Mouse (Mus musculus) midbrain, postnatal 0 days (tissue): ENCODE results near the gene Mgat4a. TPM values are rescaled to one million over a fixed set of nuclear protein-coding genes. Genes with fewer than 3 reads are reported as not detected.

Experiments used
- ATAC-seq: fragments of 200-750 bp; cut with Nextera tagmentation; 2 replicates; pipeline ENCODE4 v1.8.0; 2017; ENCODE audit warnings: moderate number of reproducible peaks, mild to moderate bottlenecking, moderate TSS enrichment, moderate library complexity; ENCODE audit not compliant: low FRiP score
- DNase-seq: peaks from one replicate; pipeline ENCODE4 v3.0.0-alpha.2; 2015; ENCODE audit warnings: low spot score
- H3K27ac ChIP-seq: fragments of 300-500 bp; sonication (generic); 2 replicates; pipeline ENCODE4 v1.5.1; 2014; ENCODE audit warnings: low read depth, mild to moderate bottlenecking, low read length, mixed read lengths
- H3K27me3 ChIP-seq: fragments of 300-500 bp; sonication (generic); 2 replicates; pipeline ENCODE4 v1.6.1; 2014; ENCODE audit warnings: low read length, control low read depth, mixed read lengths; ENCODE audit not compliant: insufficient read depth
- H3K36me3 ChIP-seq: fragments of 300-500 bp; sonication (generic); 2 replicates; pipeline ENCODE4 v1.6.1; 2014; ENCODE audit warnings: low read length, control low read depth, mixed read lengths; ENCODE audit not compliant: insufficient read depth
- H3K4me1 ChIP-seq: fragments of 300-500 bp; sonication (generic); 2 replicates; pipeline ENCODE4 v1.6.1; 2014; ENCODE audit warnings: mild to moderate bottlenecking, control low read depth, antibody characterized with exemption, low read length, mixed read lengths; ENCODE audit not compliant: insufficient read depth
- H3K4me2 ChIP-seq: fragments of 300-500 bp; sonication (generic); 2 replicates; pipeline ENCODE4 v1.6.1; 2014; ENCODE audit warnings: low read depth, mild to moderate bottlenecking, low read length, mixed read lengths; ENCODE audit not compliant: poor library complexity, severe bottlenecking
- H3K4me3 ChIP-seq: fragments of 300-500 bp; sonication (generic); 2 replicates; pipeline ENCODE4 v1.5.1; 2014; ENCODE audit warnings: low read depth, mild to moderate bottlenecking, low read length, moderate library complexity
- H3K9ac ChIP-seq: fragments of 300-500 bp; sonication (generic); replicated peaks from 2 replicates; pipeline ENCODE4 v1.6.1; 2014; ENCODE audit warnings: mild to moderate bottlenecking, low read length, moderate library complexity, mixed read lengths; ENCODE audit not compliant: poor library complexity, severe bottlenecking
- H3K9me3 ChIP-seq: fragments of 300-500 bp; sonication (generic); 2 replicates; pipeline ENCODE4 v1.6.1; 2016; ENCODE audit warnings: low read length, control low read depth
- CTCF ChIP-seq: IDR thresholded peaks from 2 replicates; pipeline ENCODE4 v1.5.1; 2016; ENCODE audit warnings: antibody characterized with exemption, mild to moderate bottlenecking
- WGBS: fragments of 180-500 bp; shearing (Covaris S2); extraction: QIAGEN DNeasy Blood & Tissue Kit; methylation state at CpG from one replicate; pipeline ENCODE4 v1.1.7; 2014; 5-methylcytosine and 5-hydroxymethylcytosine counted together
- polyA plus RNA-seq: library from polyadenylated mRNA; unstranded; fragments of >200 nt; fragmentation: Nextera tagmentation; extraction: Ambion mirVana; gene quantifications from 2 replicates; pipeline ENCODE4 v1.2.1, GENCODE M21; 2015
- total RNA-seq: library from RNA; depleted of rRNA; stranded (reverse); fragments of >200 nt; gene quantifications from 2 replicates; pipeline ENCODE4 v1.2.3, GENCODE M21; 2014

Mgat4a gene
- total and polyA plus RNA-seq, 2 experiments from 2014 or later = 9.2 to 27.8 TPM

- no peak overlapping the region for H3K27ac ChIP-seq
- H3K4me2 ChIP-seq = no peak overlapping the region
- H3K4me1 ChIP-seq = no peaks in the 10 kb centered on the region
- H3K36me3 ChIP-seq = no peaks in the 10 kb centered on the region
- 87% methylated on average over 8 of the region's 8 CpGs for WGBS
- H3K27me3 ChIP-seq = no peaks in the 10 kb centered on the region
- no peaks in the 10 kb centered on the region for H3K9me3 ChIP-seq
- ATAC-seq (no peak), DNase-seq (no peak)
- TF ChIP-seq CTCF = no peak
- H3K9ac ChIP-seq = no peak overlapping the region
- H3K4me3 ChIP-seq = no peak overlapping the region
Measured at GRCm38 (mm10) chr1:37479759-37480158, 61.1 kb downstream of the Mgat4a start.

- ATAC-seq (no peak), DNase-seq (peak; percentile 44)
- Histone ChIP-seq H3K4me2 (no peak overlapping the region), H3K9me3 (no peaks in the 10 kb centered on the region), H3K27ac (no peak overlapping the region), H3K4me3 (no peak overlapping the region), H3K36me3 (no peaks in the 10 kb centered on the region), H3K27me3 (no peaks in the 10 kb centered on the region), H3K9ac (no peak overlapping the region), H3K4me1 (no peaks in the 10 kb centered on the region)
- peak; percentile 59 for TF ChIP-seq CTCF
- 65% methylated on average over 9 of the region's 9 CpGs for WGBS
Measured at GRCm38 (mm10) chr1:37479074-37479473, 61.7 kb downstream of the Mgat4a start.

GRCm38 (mm10) chr1:37478416-37478815 lies 62.4 kb downstream of the Mgat4a start:
- Histone ChIP-seq H3K4me3 (no peak overlapping the region), H3K4me1 (no peaks in the 10 kb centered on the region), H3K9ac (no peak overlapping the region), H3K27ac (no peak overlapping the region), H3K36me3 (no peaks in the 10 kb centered on the region), H3K4me2 (no peak overlapping the region), H3K27me3 (no peaks in the 10 kb centered on the region), H3K9me3 (no peaks in the 10 kb centered on the region)
- TF ChIP-seq CTCF = no peak
- WGBS = 68% methylated on average over 7 of the region's 7 CpGs
- DNase-seq = no peak
- ATAC-seq = no peak

- Histone ChIP-seq H3K9ac (no peak overlapping the region), H3K36me3 (no peaks in the 10 kb centered on the region), H3K4me1 (no peaks in the 10 kb centered on the region), H3K4me3 (no peak overlapping the region), H3K27me3 (no peaks in the 10 kb centered on the region), H3K9me3 (no peaks in the 10 kb centered on the region), H3K27ac (no peak overlapping the region), H3K4me2 (no peak overlapping the region)
- DNase-seq (no peak), ATAC-seq (no peak)
- TF ChIP-seq CTCF = no peak
- 68% methylated on average over 5 of the region's 5 CpGs for WGBS
Measured at GRCm38 (mm10) chr1:37477928-37478327, 62.9 kb downstream of the Mgat4a start.

- no peak overlapping the region for H3K4me2 ChIP-seq
- no peak overlapping the region for H3K27ac ChIP-seq
- no peaks in the 10 kb centered on the region for H3K4me1 ChIP-seq
- no peak overlapping the region for H3K9ac ChIP-seq
- TF ChIP-seq CTCF = no peak
- WGBS = 94% methylated on average over 5 of the region's 5 CpGs
- H3K4me3 ChIP-seq = no peak overlapping the region
- no peak for ATAC-seq
- H3K36me3 ChIP-seq = no peaks in the 10 kb centered on the region
- no peaks in the 10 kb centered on the region for H3K27me3 ChIP-seq
- H3K9me3 ChIP-seq = no peaks in the 10 kb centered on the region
- no peak for DNase-seq
Measured at GRCm38 (mm10) chr1:37477250-37477649, 63.6 kb downstream of the Mgat4a start.

GRCm38 (mm10) chr1:37475312-37475711 lies 65.5 kb downstream of the Mgat4a start:
- 90% methylated on average over 3 of the region's 3 CpGs for WGBS
- TF ChIP-seq CTCF = no peak
- ATAC-seq (no peak), DNase-seq (no peak)
- H3K27ac ChIP-seq = no peak overlapping the region
- H3K9ac ChIP-seq = no peak overlapping the region
- no peaks in the 10 kb centered on the region for H3K27me3 ChIP-seq
- H3K4me1 ChIP-seq = no peaks in the 10 kb centered on the region
- no peaks in the 10 kb centered on the region for H3K9me3 ChIP-seq
- H3K4me2 ChIP-seq = no peak overlapping the region
- no peaks in the 10 kb centered on the region for H3K36me3 ChIP-seq
- no peak overlapping the region for H3K4me3 ChIP-seq
